Mouse (Mus musculus): ENCODE results near the gene Zic1.

Gene Zic1

GRCm38 (mm10) chr9:91352786-91353185 is 12.8 kb downstream of the Zic1 start:
- DNase-seq (ENCODE audit: low spot score in 2 of 2): no peak

GRCm38 (mm10) chr9:91351961-91352411 is 13.6 kb downstream of the Zic1 start:
- no peak for DNase-seq (ENCODE audit: low spot score in 2 of 2)

- no peak for DNase-seq (ENCODE audit: low spot score in 2 of 2)
Observed at GRCm38 (mm10) chr9:91351361-91351760, 14.2 kb downstream of the Zic1 start.

GRCm38 (mm10) chr9:91350861-91351291 is 14.7 kb downstream of the Zic1 start:
- DNase-seq (ENCODE audit: low spot score in 2 of 2): no peak

GRCm38 (mm10) chr9:91350211-91350791 is 15.3 kb downstream of the Zic1 start:
- no peak for DNase-seq (ENCODE audit: low spot score in 2 of 2)

GRCm38 (mm10) chr9:91348746-91349145 is 16.9 kb downstream of the Zic1 start:
- no peak for DNase-seq (ENCODE audit: low spot score in 2 of 2)

GRCm38 (mm10) chr9:91347591-91347990 is 18.0 kb downstream of the Zic1 start:
- no peak for DNase-seq (ENCODE audit: low spot score in 2 of 2)
